Mouse (Mus musculus) CD4-positive helper T cell, adult 2 months (primary cell): ENCODE measurements around the gene Pspc1.
"Not testable (repeated sequence)": the region's sequence is repeated elsewhere in the genome, so short reads cannot be mapped to it uniquely, and the experiment has no call there.

Experiments used
- DNase-seq: peaks from one replicate; pipeline ENCODE4 v3.0.0-alpha.2; 2012; ENCODE audit warnings: low read depth, missing footprints, low spot score

Pspc1 gene

DNA sequence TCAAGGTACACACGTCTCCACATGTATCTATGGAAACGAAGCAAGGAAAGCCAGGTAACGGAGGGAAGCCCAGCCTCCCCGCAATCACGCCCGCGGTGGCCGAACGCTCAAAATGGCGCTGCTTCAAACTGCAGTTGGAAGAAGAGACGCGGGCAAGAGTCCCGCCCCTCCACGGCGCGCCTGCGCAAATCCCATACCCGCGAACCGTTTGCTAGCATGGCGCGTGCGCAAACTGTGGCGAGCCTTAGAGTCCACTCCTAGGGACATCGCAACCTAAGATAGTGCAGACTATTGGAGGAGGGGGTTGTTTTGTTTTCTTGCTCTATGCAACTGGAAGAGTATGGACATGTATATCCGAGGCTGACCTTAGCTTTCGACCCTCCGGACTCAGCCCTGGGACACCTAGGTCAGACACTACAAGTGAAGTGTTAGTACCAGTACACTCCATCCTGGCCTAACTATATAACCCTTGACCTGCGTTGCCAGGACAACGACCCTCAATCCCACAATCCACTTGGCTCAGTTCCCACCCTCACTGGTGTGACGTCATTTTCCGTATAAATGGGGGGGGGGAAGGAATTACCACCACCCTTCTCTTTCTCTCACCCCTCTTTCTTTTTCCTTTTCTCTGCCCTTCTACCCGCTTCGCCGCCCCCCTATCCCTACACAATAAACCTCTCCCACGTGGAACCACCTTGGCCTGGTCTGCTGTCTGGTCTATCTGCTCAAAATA is at the start of gene Pspc1:
Gene Pspc1 (minus strand): TSS at position 117 of the 733 bp plus-strand sequence.
- DNase-seq: peak; percentile 95

DNA sequence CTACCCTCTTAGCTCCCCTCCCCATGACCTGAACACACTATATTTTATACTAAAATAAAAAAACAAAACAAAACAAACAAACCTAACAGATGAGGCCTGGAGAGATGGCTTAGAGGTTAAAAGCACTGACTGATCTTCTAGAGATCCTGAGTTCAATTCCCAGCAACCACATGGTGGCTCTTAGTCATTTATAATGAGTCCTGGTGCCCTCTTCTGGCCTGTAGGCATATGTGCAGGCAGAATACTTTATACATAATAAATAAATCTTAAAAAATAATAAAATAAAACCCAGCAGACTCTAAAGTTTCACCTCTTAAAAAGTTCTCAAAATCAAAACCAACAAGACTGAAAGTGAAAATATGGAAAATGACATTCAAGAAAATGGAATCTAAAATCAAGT is 46.4 kb upstream of the Pspc1 start:
- DNase-seq: peak; percentile 44

DNA sequence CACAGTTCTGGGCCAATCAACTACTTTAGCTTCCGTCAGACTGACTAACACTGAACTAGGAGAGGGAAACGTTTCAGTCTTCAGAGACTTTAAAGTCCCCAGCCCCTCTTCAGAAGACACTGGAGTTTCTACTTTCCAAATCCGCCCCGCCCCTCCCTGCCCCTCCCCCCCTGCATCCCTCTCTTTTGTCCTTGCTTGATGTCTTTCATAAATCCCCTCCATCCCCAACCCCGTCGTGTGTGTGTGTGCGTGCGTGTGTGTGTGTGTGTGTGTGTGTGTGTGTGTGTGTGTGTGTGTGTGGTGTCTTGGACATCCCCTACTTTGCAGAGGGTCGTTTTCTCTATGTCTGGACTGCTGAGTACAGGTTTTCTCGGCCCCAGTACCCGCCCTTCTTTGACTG is 39.5 kb upstream of the Pspc1 start:
- no peak for DNase-seq

DNA sequence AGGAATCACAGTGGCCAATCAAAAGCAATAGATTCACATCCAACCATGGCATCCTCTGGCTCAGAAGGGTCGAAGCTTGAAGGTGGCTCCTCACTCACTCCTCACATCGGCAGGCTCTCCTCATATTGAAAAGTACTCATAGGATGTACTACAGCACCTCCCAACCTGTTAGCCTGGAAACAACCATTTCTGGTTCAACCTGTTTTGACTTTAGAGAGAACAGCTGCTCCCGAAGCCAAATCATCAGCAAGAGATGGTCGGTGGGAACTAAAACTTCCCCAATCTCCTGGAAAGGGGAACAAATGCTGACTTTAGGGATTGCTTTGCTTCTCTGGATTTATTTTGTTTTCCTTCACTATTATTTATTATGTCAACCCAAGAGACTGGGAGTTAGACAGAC is 39.0 kb upstream of the Pspc1 start:
- no peak for DNase-seq

DNA sequence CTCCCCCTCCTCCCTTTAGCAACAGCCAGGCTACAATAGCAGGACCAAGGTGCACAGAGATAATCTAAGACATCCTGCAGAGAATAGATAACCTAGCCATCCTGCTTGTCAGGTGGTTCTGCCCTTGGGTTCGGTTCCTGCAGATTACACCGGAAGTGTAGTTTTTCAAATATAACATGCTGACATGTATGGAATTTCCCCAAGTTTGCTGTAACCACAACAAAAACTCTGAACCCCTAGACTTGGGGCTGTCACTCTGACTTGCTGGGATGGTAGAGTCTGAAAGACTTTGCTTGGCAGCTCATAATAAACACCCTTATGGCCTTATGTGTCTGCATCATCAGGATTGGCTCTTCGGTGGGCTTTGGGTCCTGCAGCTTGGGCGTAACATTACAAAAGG is 38.4 kb upstream of the Pspc1 start:
- peak; percentile 78 for DNase-seq

DNA sequence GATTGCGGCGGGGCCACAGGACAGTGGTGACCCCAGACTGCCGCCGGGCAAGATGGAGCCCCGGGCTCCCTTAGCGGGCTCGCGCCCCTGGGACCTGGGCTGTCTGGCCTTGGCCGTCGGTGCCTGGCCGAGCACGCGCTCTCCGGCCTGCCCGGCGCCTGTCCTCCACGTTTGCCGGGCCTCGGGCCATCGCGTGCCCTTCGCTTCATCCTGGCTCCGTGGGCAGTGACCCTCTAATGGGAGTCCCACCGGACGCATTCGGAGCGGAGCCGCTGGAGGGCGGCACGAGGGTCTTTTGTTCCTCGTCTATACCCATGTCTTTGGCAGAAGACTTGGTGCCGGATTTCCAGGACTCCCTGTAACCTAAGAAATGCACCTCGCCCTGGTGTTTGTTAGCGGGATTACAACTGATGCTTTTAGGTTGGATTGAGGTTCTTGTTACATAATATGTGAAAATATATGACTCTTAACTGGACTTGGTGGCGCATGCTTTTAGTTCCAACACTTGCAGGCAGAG is 34.5 kb upstream of the Pspc1 start:
- DNase-seq: peak; percentile 88

DNA sequence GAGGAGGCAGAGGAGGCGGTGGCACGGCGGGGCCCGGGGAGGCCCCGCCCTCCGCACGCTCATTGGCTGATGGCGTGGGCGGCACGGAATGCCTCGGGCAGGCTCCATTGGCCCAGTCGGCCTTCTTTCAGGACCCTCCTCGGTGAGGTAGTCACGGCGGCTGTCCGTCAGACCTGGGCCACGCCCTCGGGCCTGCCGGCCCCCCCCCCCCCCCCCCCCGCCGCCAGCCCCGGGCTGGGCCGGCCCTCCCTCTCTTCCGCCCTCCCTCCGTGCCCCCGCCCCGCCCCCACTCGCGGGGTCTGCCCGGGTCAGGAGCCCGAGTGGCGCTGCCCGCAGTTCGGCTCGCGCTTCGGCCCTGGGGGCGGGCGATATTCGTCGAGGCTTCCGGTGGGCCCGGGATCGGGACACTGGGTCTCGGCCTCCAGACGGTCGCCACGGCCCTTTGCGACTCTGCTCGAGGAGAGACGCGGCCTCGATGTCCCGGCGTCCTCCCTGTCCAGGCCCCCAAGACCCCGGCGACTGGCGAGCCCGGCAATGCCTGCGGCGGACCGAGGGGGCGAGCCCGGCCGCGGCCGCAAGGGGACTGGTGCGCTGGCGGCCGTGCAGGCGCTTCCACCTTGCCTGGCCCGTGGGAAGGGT is 33.7 kb upstream of the Pspc1 start, which contains the start of gene Zmym5:
Gene Zmym5 (minus strand): TSS at position 16 of the 639 bp plus-strand sequence.
- peak; percentile 83 for DNase-seq

DNA sequence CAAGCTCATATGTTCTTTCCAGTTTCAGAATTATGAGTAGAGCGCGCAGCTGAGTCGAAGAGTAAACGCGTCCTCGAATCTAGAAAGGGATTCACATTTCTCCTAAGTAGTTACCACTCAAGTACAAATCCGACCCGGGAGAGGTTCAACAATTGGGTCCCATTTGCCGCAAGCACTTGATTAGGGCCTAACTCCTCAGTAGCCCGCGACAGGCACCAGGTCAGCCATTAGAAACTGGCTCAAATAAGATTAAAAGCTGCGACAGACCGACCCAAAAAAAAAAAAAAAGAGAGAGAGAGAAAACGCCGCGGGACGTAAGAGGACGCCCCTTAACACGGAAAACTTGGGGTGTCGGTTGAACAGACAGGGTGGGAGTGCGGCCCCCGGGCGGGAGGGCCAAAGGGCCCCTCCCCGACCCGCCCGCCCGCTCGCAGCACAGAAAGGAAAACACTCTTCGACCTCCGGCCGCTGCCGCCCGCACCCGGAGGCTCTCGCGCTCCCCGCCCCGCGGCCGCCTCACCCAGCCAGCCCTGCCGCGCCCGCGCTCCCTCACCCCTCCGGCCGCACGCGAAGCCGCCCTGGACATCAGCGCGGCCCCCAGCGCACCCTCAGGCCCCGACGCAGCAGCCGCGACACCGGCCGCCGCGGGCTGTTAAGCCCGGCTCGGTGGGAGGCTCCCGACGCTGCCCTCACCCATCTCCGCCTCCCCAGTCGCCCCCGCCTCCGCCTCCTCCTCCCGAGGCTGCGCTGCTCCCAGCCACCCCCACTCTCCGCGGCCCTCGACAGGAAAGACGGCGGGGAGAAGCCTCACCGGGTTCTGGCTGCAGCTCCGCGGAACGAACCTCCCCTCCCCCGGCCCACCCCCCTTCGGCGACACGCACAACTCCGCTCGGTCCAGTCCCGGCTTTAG is 32.9 kb upstream of the Pspc1 start:
- peak; percentile 55 for DNase-seq

DNA sequence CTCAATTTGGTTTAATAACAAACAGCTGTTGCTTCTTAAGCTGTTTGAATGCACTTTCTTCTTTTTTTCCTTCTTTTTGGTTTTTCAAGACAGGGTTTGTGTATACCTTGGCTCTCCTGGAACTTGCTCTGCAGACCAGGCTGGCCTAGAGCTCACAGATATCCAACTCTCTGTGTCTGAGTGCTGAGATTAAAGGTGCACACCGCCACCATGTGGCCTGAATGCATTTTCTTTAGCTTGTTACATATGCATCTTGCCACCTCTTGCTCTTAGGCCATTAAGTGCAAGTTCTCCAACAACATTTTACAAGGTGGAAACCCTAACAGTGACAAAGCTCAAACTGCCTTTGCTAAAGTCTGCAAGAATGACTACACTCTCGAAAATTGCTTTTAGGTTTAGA is 15.1 kb upstream of the Pspc1 start:
- peak; percentile 68 for DNase-seq

DNA sequence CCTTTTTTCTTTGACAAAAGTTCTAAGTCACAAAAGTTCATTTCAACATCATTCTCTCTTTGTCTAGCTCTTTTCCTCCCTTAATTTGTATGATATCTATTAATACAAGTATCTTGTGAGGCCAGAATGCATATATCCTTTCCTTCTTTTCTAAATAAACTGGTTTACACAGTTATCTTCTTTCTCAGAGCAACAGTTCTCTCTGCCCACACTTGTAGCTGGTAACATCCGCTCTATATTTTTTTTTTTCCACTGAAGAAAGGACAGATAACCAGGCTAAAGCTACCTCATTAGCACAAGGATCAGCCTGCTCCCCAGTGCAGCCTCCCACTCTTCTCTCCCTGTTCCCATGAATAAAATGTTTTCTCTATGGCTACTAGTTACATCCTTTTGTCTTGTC is 6.5 kb upstream of the Pspc1 start:
- no peak for DNase-seq

DNA sequence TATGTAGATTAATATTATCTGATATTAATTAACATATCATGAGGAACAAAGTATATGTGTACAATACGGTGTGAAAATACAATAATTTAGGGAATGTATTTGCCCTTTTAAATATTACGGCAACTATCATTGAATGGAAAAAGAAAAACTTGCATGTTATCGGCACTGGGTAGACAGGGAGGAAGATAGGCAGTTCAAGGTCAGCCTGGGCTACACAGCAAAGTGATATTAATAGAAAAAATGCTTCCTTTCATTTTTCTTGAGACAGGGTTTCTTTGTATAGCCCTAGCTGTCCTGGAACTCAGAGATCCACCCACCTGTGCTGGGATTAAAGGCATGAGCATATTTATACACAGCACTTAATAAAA is 801 bp upstream of the Pspc1 start:
- no peak for DNase-seq

DNA sequence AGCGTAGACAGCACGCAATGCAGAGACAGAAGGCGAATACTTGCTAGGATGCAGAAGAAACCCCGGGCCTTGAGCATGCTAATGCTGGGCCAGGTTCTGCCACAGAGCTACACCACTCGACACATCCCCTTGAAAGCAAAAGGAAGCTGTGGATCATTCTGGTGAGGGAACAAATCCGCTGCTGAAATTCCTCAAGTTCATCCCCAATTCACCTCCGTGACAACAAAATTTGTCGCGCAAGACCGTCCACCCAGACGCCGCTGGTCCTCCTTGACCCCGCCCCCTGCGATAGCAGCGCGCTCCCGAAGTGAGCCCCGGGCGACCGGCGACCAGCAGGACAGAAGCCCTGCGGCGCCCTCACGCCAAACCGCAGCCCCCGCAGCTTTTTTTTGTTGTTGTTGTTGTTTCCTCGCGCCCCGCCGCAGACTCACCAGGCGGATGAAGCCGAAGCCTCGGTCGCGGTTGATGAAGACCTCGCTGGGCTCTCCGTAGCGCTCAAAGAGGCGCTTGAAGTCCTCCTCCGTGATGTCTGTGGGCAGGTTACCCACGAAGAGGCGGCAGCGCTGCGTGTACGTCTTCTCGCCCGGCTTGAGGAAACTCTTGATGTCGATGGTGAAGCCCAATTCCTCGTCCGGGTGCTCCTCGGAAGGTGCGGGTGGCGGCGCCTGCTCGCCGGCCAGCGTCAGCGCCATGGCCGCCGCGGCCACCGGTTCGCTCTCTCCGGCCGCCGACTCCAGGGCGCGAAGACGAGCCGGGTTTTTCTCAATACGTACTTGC is 568 bp downstream of the Pspc1 start:
- DNase-seq: peak; percentile 61

DNA sequence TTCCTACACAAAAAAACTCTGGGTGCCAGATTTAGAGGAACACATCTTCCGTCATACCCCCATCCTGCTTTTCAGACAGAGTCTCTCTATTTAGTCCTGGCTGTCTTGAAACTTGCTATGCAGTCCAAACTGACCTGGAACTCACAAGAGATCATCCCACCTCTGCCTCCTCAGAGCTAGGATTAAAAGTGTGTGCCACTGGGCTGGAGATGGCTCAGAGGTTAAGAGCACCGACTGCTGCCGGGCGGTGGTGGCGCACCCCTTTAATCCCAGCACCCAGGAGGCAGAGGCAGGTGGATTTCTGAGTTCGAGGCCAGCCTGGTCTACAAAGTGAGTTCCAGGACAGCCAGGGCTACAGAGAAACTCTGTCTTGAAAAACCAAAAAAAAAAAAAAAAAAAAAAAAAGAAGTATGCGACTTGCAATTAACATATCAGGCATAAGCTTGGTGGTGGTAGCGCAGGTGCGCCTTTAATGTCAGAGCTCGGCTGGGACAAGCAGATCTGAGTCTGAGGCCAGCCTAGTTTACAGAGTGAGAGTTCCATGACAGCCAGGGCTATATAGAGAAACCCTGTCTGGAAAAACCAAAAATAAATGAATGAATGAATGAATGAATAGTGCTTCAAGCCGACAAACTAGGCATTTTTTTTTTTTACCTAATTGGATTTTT is 1.4 kb downstream of the Pspc1 start:
- peak; percentile 45 for DNase-seq

DNA sequence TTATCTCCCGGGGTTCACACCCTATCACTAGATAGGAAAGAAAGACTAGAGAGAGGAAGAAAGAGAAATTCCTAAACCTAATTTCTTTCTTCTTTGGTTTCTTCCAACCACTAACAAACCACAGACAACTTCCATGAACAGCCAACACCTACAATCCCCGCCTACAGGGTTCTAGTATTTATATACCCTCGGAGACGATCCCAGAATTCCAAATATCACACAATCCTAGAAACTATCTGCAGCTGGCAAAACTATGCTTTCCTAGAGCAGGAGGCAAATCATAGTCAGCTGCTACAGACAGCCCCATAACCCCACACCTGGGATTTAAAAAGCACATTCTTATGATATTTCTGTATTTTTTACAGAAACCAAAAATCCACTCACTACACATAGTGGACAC is 2.7 kb downstream of the Pspc1 start:
- DNase-seq: no peak

DNA sequence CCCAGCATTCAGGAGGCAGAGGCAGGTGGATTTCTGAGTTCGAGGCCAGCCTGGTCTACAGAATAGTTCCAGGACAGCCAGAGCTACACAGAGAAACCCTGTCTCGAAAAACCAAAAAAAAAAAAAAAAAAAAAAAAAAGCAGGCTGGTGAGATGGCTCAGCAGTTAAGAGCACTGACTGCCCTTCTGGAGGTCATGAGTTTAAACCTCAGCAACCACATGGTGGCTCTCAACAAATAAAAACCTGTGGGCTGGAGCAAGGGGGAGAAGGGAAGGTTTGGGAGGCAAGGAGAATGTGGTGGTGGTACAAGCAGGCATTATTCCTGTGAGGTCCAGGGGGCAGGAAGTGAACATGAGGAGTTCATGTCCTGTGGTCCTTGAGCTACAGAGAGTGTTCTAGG is 11.7 kb downstream of the Pspc1 start:
- not testable (repeated sequence) for DNase-seq

DNA sequence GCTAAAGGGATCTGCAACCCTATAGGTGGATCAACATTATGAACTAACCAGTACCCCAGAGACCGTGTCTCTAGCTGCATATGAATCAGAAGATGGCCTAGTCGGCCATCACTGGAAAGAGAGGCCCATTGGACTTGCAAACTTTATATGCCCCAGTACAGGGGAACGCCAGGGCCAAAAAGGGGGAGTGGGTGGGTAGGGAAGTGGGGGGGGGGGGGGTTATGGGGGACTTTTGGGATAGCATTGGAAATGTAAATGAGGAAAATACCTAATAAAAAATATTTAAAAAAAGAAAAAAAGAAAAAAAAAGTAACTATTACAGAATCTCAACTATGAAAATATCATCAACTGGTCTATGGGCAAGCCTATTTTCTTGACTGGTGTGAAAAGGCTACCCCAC is 13.0 kb downstream of the Pspc1 start:
- not testable (repeated sequence) for DNase-seq

DNA sequence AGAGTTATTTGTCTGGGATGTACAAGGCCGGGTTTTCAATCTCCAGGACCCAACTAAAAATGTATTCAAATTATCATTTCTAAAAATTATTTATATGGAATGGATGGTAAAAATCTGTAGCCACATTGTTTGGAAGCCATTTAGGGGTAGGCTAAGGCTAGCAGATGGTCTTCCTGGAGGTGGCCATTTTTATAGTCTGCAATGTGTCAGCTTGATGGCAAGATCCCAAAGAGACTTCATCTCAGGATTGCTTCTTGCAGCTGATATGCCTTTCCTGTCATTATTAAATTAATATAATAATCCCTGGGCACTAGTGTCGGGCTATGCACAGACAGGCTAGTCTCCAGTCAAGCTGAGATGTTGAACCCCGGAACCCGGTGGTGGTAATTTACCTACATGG is 26.8 kb downstream of the Pspc1 start:
- no peak for DNase-seq

DNA sequence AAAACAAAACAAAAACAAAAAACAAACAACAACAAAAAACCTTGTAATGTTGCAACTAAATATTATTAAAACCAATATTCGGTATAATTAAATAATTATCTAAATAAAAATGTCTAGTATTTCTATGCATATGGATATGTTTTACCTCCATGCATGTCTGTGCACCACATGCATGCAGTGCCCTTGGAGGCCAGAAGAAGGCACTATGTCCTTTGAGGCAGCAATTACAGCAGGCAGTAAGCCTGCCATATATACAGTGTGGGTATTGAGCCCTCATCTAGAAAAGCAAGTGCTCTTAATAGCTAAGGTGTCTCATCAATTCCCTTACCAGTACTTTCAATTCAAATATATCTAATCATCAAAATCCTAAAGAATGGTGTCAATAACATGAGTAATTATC is 37.9 kb downstream of the Pspc1 start:
- peak; percentile 21 for DNase-seq

DNA sequence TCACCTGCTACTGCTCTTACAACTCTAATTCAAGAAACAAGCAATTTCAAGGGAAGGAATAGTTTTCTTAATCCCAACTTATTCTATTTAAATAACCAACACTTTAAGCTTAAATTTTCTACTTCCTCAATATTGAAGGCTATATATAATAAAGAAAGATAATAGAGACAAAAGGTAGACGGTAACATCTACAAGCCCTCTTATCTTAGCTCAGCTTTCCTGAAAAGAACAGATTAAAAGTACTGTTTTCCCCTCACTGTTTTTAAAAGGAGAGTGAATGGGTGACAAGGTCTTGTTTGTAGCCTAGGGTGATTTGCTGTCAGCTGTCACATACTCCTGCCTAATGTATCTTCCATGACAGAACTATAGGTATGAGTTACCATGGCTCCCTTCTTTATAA is 51.6 kb downstream of the Pspc1 start:
- no peak for DNase-seq

DNA sequence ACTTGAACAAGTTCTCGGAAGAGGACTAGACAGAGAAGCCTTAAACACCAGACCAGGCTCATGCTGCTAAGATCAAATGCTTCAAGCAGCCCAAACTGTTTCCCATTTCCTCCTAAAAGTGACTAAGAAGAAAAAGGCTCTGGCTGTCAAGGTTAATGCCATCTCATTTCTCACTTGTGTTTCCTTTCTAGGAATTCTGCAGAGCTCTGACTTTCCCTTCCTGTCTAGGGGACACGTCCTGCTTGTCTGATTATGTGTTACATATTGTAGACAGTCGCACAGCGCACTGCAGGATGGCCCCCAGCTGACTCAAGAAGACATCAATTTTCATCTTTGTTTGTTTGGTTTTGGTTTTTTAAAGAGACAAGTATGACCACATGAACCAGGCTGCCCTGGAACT is 72.4 kb downstream of the Pspc1 start:
- no peak for DNase-seq

DNA sequence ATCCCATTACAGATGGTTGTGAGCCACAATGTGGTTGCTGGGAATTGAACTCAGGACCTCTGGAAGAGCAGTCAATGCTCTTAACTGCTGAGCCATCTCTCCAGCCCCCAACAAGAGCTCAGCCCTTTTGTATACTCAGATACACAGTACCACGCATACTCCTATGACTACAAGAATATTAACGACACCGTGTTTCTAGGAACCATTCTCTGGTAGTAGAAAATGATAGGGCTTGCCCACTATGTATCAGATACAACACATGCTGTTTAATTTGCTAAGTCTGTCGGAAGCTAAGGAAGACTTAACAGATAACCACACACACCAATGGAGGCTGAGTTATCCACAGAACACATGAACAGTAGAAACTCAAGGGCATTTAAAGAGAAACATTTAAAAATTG is 75.5 kb downstream of the Pspc1 start:
- no peak for DNase-seq
